Mouse (Mus musculus): ENCODE measurements around the gene Cers5. TPM values are rescaled to one million over a fixed set of nuclear protein-coding genes. Genes with fewer than 3 reads are reported as not detected.

Cers5 gene
- polyA plus RNA-seq, 1 experiment from 2014 or later: 73.3 TPM

GRCm38 (mm10) chr15:99714858-99715257, 57.8 kb downstream of the Cers5 start:
- no peak overlapping the region for H3K4me2 ChIP-seq (ENCODE audit: low read depth, low read length)
- H3K4me1 ChIP-seq (replicated peaks; ENCODE audit: control insufficient read depth, insufficient read depth, low read length): peaks cover 5% of the 10 kb centered on the region; the same call in 1 of the 2 replicates
- H3K27ac ChIP-seq (ENCODE audit: low read length): no peak overlapping the region
- no peaks in the 10 kb centered on the region for H3K27me3 ChIP-seq (ENCODE audit: control insufficient read depth, insufficient read depth, low read depth, low read length)
- 52% methylated on average over 7 of the region's 7 CpGs for WGBS
- H3K36me3 ChIP-seq (ENCODE audit: control insufficient read depth, insufficient read depth, low read length): peaks cover 35% of the 10 kb centered on the region
- no peak overlapping the region for H3K9ac ChIP-seq (ENCODE audit: low read length)
- ATAC-seq (ENCODE audit: low read depth): peak; percentile 48
- no peaks in the 10 kb centered on the region for H3K9me3 ChIP-seq (ENCODE audit: control insufficient read depth, low read length)
- H3K4me3 ChIP-seq (ENCODE audit: low read length): no peak overlapping the region

- no peak overlapping the region for H3K4me2 ChIP-seq (ENCODE audit: low read depth, low read length)
- no peaks in the 10 kb centered on the region for H3K9me3 ChIP-seq (ENCODE audit: control insufficient read depth, low read length)
- H3K4me3 ChIP-seq (ENCODE audit: low read length): no peak overlapping the region
- no peaks in the 10 kb centered on the region for H3K27me3 ChIP-seq (ENCODE audit: control insufficient read depth, insufficient read depth, low read depth, low read length)
- ATAC-seq (ENCODE audit: low read depth): no peak
- H3K4me1 ChIP-seq (replicated peaks; ENCODE audit: control insufficient read depth, insufficient read depth, low read length): peaks cover 5% of the 10 kb centered on the region; the same call in 1 of the 2 replicates
- 61% methylated on average over 4 of the region's 4 CpGs for WGBS
- H3K9ac ChIP-seq (ENCODE audit: low read length): no peak overlapping the region
- peaks cover 41% of the 10 kb centered on the region for H3K36me3 ChIP-seq (ENCODE audit: control insufficient read depth, insufficient read depth, low read length)
- H3K27ac ChIP-seq (ENCODE audit: low read length): no peak overlapping the region
These were observed 58.5 kb downstream of the Cers5 start for GRCm38 (mm10) chr15:99714206-99714605.

GRCm38 (mm10) chr15:99713569-99713968, 59.1 kb downstream of the Cers5 start:
- 91% methylated on average over 3 of the region's 3 CpGs for WGBS
- H3K36me3 ChIP-seq (ENCODE audit: control insufficient read depth, insufficient read depth, low read length): peaks cover 47% of the 10 kb centered on the region
- no peak overlapping the region for H3K4me2 ChIP-seq (ENCODE audit: low read depth, low read length)
- no peak overlapping the region for H3K9ac ChIP-seq (ENCODE audit: low read length)
- peaks cover 5% of the 10 kb centered on the region; the same call in 1 of the 2 replicates for H3K4me1 ChIP-seq (replicated peaks; ENCODE audit: control insufficient read depth, insufficient read depth, low read length)
- no peaks in the 10 kb centered on the region for H3K9me3 ChIP-seq (ENCODE audit: control insufficient read depth, low read length)
- H3K27ac ChIP-seq (ENCODE audit: low read length): no peak overlapping the region
- no peak overlapping the region for H3K4me3 ChIP-seq (ENCODE audit: low read length)
- H3K27me3 ChIP-seq (ENCODE audit: control insufficient read depth, insufficient read depth, low read depth, low read length): no peaks in the 10 kb centered on the region
- no peak for ATAC-seq (ENCODE audit: low read depth)

- no peak overlapping the region for H3K4me3 ChIP-seq (ENCODE audit: low read length)
- 69% methylated on average over 13 of the region's 13 CpGs for WGBS
- ATAC-seq (ENCODE audit: low read depth): no peak
- no peak overlapping the region for H3K9ac ChIP-seq (ENCODE audit: low read length)
- H3K9me3 ChIP-seq (ENCODE audit: control insufficient read depth, low read length): no peaks in the 10 kb centered on the region
- peaks cover 5% of the 10 kb centered on the region; the same call in 1 of the 2 replicates for H3K4me1 ChIP-seq (replicated peaks; ENCODE audit: control insufficient read depth, insufficient read depth, low read length)
- no peaks in the 10 kb centered on the region for H3K27me3 ChIP-seq (ENCODE audit: control insufficient read depth, insufficient read depth, low read depth, low read length)
- no peak overlapping the region for H3K4me2 ChIP-seq (ENCODE audit: low read depth, low read length)
- H3K27ac ChIP-seq (ENCODE audit: low read length): no peak overlapping the region
- H3K36me3 ChIP-seq (ENCODE audit: control insufficient read depth, insufficient read depth, low read length): peaks cover 50% of the 10 kb centered on the region
These were observed 59.8 kb downstream of the Cers5 start for GRCm38 (mm10) chr15:99712666-99713559.

GRCm38 (mm10) chr15:99711491-99711890, 61.2 kb downstream of the Cers5 start:
- no peak overlapping the region for H3K9ac ChIP-seq (ENCODE audit: low read length)

GRCm38 (mm10) chr15:99710221-99711190, 62.2 kb downstream of the Cers5 start:
- no peak overlapping the region for H3K4me3 ChIP-seq (ENCODE audit: low read length)
- no peak overlapping the region for H3K27ac ChIP-seq (ENCODE audit: low read length)
- H3K4me2 ChIP-seq (ENCODE audit: low read depth, low read length): no peak overlapping the region
- H3K36me3 ChIP-seq (ENCODE audit: control insufficient read depth, insufficient read depth, low read length): peaks cover 64% of the 10 kb centered on the region
- no peak for ATAC-seq (ENCODE audit: low read depth)
- 85% methylated on average over 10 of the region's 10 CpGs for WGBS
- H3K9ac ChIP-seq (ENCODE audit: low read length): no peak overlapping the region
- no peaks in the 10 kb centered on the region for H3K27me3 ChIP-seq (ENCODE audit: control insufficient read depth, insufficient read depth, low read depth, low read length)
- no peaks in the 10 kb centered on the region for H3K9me3 ChIP-seq (ENCODE audit: control insufficient read depth, low read length)
- H3K4me1 ChIP-seq (replicated peaks; ENCODE audit: control insufficient read depth, insufficient read depth, low read length): no peaks in the 10 kb centered on the region

More at GRCm38 (mm10) chr15:99711491-99711890, 61.2 kb downstream of the Cers5 start:
- H3K4me3 ChIP-seq (ENCODE audit: low read length): no peak overlapping the region
- no peak overlapping the region for H3K4me2 ChIP-seq (ENCODE audit: low read depth, low read length)
- no peak for ATAC-seq (ENCODE audit: low read depth)
- H3K27me3 ChIP-seq (ENCODE audit: control insufficient read depth, insufficient read depth, low read depth, low read length): no peaks in the 10 kb centered on the region
- H3K27ac ChIP-seq (ENCODE audit: low read length): no peak overlapping the region
- H3K36me3 ChIP-seq (ENCODE audit: control insufficient read depth, insufficient read depth, low read length): peaks cover 59% of the 10 kb centered on the region
- H3K9me3 ChIP-seq (ENCODE audit: control insufficient read depth, low read length): no peaks in the 10 kb centered on the region
- H3K4me1 ChIP-seq (replicated peaks; ENCODE audit: control insufficient read depth, insufficient read depth, low read length): no peaks in the 10 kb centered on the region
- WGBS: 49% methylated on average over 3 of the region's 3 CpGs

GRCm38 (mm10) chr15:99708176-99708575, 64.5 kb downstream of the Cers5 start:
- Histone ChIP-seq H3K27me3 (ENCODE audit: control insufficient read depth, insufficient read depth, low read depth, low read length) (no peaks in the 10 kb centered on the region), H3K36me3 (ENCODE audit: control insufficient read depth, insufficient read depth, low read length) (peaks cover 63% of the 10 kb centered on the region), H3K4me2 (ENCODE audit: low read depth, low read length) (no peak overlapping the region), H3K4me3 (ENCODE audit: low read length) (no peak overlapping the region), H3K27ac (ENCODE audit: low read length) (no peak overlapping the region), H3K4me1 (replicated peaks; ENCODE audit: control insufficient read depth, insufficient read depth, low read length) (peaks cover 8% of the 10 kb centered on the region), H3K9ac (ENCODE audit: low read length) (no peak overlapping the region), H3K9me3 (ENCODE audit: control insufficient read depth, low read length) (no peaks in the 10 kb centered on the region)
- WGBS: 92% methylated on average over 13 of the region's 13 CpGs
- no peak for ATAC-seq (ENCODE audit: low read depth)

- H3K27me3 ChIP-seq (ENCODE audit: control insufficient read depth, insufficient read depth, low read depth, low read length): no peaks in the 10 kb centered on the region
- 65% methylated on average over 11 of the region's 11 CpGs for WGBS
- ATAC-seq (ENCODE audit: low read depth): no peak
- peaks cover 24% of the 10 kb centered on the region for H3K4me1 ChIP-seq (replicated peaks; ENCODE audit: control insufficient read depth, insufficient read depth, low read length)
- H3K4me2 ChIP-seq (ENCODE audit: low read depth, low read length): 0 out of 2 replicates have a peak within 1 kb of the TSS, but pooled peaks have one; percentile 4
- H3K9ac ChIP-seq (ENCODE audit: low read length): no peak within 1 kb of the TSS
- peak within 1 kb of the TSS; percentile 58 for H3K27ac ChIP-seq (ENCODE audit: low read length)
- no peak within 1 kb of the TSS for H3K4me3 ChIP-seq (ENCODE audit: low read length)
- H3K9me3 ChIP-seq (ENCODE audit: control insufficient read depth, low read length): no peaks in the 10 kb centered on the region
- H3K36me3 ChIP-seq (ENCODE audit: control insufficient read depth, insufficient read depth, low read length): peaks cover 42% of the 10 kb centered on the region
These were observed 67.1 kb downstream of the Cers5 start, which contains the start of gene Gm17349 for GRCm38 (mm10) chr15:99705440-99706048. Gm17349 (minus strand) TSS chr15:99705490.
